15 mouse cellular contexts compared by ENCODE assay signal in genomic region chr2:11291570-11292405, GRCm38 (mm10).
"Had no signal": no experiment of that assay in that cellular context is flagged by ENCODE, and none has a peak within 500 bp of the region (broad histone marks: within the 10 kb centered on the region; RNA-seq: fewer than 3 reads in every experiment).

No protein-coding gene starts in this region.

- ATAC-seq: lung, postnatal 0 days; midbrain, embryonic 13.5 days; midbrain, embryonic 15.5 days had no signal

- H3K36me3 ChIP-seq: lung, embryonic 15.5 days; midbrain, embryonic 13.5 days; midbrain, embryonic 15.5 days; neural tube, embryonic 12.5 days had no signal

- H3K27me3 ChIP-seq: lung, embryonic 15.5 days; megakaryocyte, embryonic 14.5 days; midbrain, embryonic 13.5 days; midbrain, embryonic 15.5 days; neural tube, embryonic 12.5 days had no signal

- H3K4me1 ChIP-seq: midbrain, embryonic 15.5 days; neural tube, embryonic 12.5 days had no signal

- H3K9ac ChIP-seq: lung, embryonic 15.5 days; midbrain, embryonic 13.5 days; midbrain, embryonic 15.5 days; neural tube, embryonic 12.5 days had no signal

- DNase-seq: lung, adult 2 months; lung, postnatal 14 days; lung, postnatal 36 days; right cerebral cortex, postnatal 14 days; thymus, adult 18-20 months; thymus, postnatal 14 days; thymus, postnatal 36 days had no signal

- H3K9me3 ChIP-seq: lung, embryonic 15.5 days; megakaryocyte, embryonic 14.5 days; midbrain, embryonic 13.5 days; midbrain, embryonic 15.5 days; neural tube, embryonic 12.5 days had no signal

- H3K4me3 ChIP-seq: lung, embryonic 15.5 days; megakaryocyte, embryonic 14.5 days; midbrain, embryonic 13.5 days; midbrain, embryonic 15.5 days; neural tube, embryonic 12.5 days had no signal

- H3K4me2 ChIP-seq: lung, embryonic 15.5 days; midbrain, embryonic 11.5 days; midbrain, embryonic 13.5 days; midbrain, embryonic 15.5 days; neural tube, embryonic 12.5 days had no signal

- H3K27ac ChIP-seq: lung, embryonic 15.5 days; macrophage; midbrain, embryonic 13.5 days; midbrain, embryonic 15.5 days; neural tube, embryonic 12.5 days had no signal
